Mouse (Mus musculus) ES-E14 (cell line): ENCODE data around the gene Pdia4.

Experiments used
- CHD2 ChIP-seq: IDR thresholded peaks from 2 replicates; pipeline ENCODE4 v1.6.1; 2014; ENCODE audit warnings: mild to moderate bottlenecking, low read depth, low read length, inconsistent platforms
- ZC3H11A ChIP-seq: IDR thresholded peaks from 2 replicates; pipeline ENCODE4 v1.6.1; 2012; ENCODE audit warnings: low read depth, mild to moderate bottlenecking, inconsistent platforms, low read length, borderline replicate concordance
- ZNF384 ChIP-seq: IDR thresholded peaks from 2 replicates; pipeline ENCODE4 v1.6.1; 2012; ENCODE audit warnings: low read depth, low read length, inconsistent platforms

DNA sequence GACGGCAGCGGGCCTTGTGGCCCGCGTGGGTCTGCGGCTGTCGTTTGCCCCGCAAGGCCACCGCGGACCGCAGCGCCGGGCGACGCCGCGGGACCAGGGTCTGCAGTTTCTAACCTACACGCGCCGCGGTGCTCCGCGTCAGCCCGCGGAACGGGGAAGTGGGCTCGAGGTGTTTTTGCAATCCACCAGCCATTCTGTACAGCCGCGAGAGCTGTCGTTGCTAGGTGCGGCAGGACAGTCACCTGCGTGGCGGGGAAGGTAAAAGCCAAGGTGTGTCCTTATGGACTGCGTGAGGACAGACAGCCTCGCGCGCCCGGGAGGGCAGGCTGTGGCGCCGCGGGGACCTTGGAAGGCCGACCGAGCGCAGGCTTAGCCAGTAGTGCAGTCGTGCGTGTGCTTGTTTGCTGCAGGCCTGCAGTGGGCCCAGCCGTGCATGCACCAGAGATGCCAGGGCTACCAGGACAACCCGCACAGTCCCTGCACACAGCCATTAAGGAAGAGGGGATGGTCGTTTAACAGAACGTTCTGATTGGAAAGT lies 22.8 kb upstream of the Pdia4 start:
- TF ChIP-seq ZC3H11A, result no peak
- no peak for TF ChIP-seq ZNF384
- TF ChIP-seq CHD2, result no peak
